ENCODE assay signal across 1 mouse cellular context in the genomic region with DNA sequence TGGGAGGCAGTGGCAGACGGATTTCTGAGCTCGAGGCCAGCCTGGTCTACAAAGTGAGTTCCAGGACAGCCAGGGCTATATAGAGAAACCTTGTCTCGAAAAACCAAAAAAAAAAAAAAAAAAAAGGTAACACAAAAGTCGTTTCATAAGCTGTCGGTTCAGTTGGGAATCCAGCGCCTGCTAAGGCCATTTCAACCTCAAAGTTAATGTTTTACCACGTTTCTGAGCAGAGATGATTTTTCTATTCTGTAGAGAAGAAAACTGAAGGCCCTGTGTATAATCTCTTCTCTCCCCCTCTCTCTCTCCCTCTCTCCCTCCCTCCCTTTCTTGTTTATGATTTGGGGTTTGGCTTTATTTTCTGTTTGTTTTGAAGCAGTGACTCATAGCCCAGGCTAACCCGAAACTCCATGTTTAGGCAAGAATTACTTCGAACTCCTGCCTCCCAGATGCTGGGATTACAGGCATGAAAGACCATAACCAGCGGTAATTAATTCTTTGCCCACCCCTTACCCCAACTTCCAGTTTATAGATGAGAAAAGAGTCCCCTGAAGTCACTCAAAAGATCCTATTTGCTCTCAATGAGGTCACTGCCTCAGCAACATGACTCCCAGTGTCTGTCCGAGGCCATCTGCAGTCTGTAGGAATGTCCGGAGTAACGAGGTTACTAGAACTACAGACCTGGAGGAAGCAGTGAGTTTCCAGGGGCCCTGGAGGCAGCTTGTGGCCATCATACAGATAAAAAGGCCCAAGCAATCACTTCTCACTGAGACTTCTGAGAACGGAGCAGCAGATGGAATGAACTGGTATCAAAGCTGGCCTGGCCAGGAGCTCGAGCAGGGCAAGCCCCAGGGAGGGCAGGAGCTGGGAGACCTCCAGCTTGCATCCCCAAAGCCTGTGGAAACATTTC.
TF ChIP-seq lines count a peak whose summit lies in the region.

No protein-coding gene starts in this region.

TF ChIP-seq in MEL, 35 proteins besides CTCF, POLR2A, EP300 and RAD21:
- TF ChIP-seq UBTF (IDR thresholded peaks at IDR 0.05; ENCODE audit: borderline replicate concordance, insufficient read depth, low read depth, low read length) (0 out of 2 replicates have a peak, but pooled peaks have one; percentile 11), SIN3A (IDR thresholded peaks at IDR 0.05; ENCODE audit: low read length) (no peak), ETS1 (IDR thresholded peaks at IDR 0.05; ENCODE audit: low read depth, low read length) (no peak), ZNF384 (IDR thresholded peaks at IDR 0.05; ENCODE audit: low read depth, low read length) (peak; percentile 71; the same call in 1 of the 2 replicates), POLR2AphosphoS5 (IDR thresholded peaks at IDR 0.05; ENCODE audit: borderline replicate concordance, low read depth, low read length) (no peak), MAZ (IDR thresholded peaks at IDR 0.05; ENCODE audit: low read depth, low read length) (no peak), RCOR1 (IDR thresholded peaks at IDR 0.05; ENCODE audit: low read depth, low read length) (no peak), USF2 (IDR thresholded peaks at IDR 0.05; ENCODE audit: borderline replicate concordance in 1 of 2, insufficient read depth in 1 of 2, low read depth in 1 of 2, low read length in 2 of 2) (no peak), ZKSCAN1 (IDR thresholded peaks at IDR 0.05; ENCODE audit: low read depth, low read length) (no peak), MAFK (IDR thresholded peaks at IDR 0.05; ENCODE audit: borderline replicate concordance, low read depth, low read length) (0 out of 2 replicates have a peak, but pooled peaks have one; percentile 12), POLR2AphosphoS2 (IDR thresholded peaks at IDR 0.05; ENCODE audit: low read length) (no peak), BHLHE40 (IDR thresholded peaks at IDR 0.05; ENCODE audit: borderline replicate concordance, low read depth, low read length) (0 out of 2 replicates have a peak, but pooled peaks have one; percentile 13), HCFC1 (IDR thresholded peaks at IDR 0.05; ENCODE audit: low read depth, low read length) (no peak), KAT2A (conservative IDR thresholded peaks at IDR 0.05; ENCODE audit: low read depth, low read length) (no peak), E2F4 (IDR thresholded peaks at IDR 0.05; ENCODE audit: borderline replicate concordance, low read depth, low read length) (peak; percentile 31; the same call in 1 of the 2 replicates), CHD1 (IDR thresholded peaks at IDR 0.05; ENCODE audit: low read depth, low read length) (peak; percentile 96), SMC3 (IDR thresholded peaks at IDR 0.05; ENCODE audit: low read depth, low read length) (no peak), MEF2A (IDR thresholded peaks at IDR 0.05; ENCODE audit: extremely low read depth, insufficient replicate concordance, low read depth, low read length, poor library complexity, severe bottlenecking) (no peak), MYB (IDR thresholded peaks at IDR 0.05; ENCODE audit: low read depth, low read length) (no peak)
